Mouse (Mus musculus): Measurements from ENCODE around the gene Lman1l.

Lman1l gene

DNA sequence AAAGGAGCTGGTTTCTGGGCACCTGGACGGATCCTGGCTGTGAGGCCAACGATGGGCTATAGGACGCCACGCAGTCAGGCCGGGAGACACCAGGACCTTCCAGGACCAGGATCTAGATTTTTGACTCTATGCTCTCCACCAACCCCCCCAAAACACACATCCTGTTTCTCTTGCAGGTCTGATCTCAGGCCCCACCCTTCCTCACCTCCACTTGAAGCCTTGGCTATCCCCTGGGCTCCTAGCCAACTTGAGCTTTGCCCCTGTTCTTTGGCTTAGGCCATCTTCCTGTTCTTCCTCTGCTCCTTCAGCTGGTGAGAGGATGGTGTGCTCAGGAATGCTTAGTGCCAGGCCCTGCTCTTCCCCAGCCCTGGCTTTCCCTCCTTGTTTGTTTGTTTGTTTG is at the start of gene Lman1l:
Gene Lman1l (minus strand): TSS at position 101 of the 400 bp plus-strand sequence.
- no peak for ATAC-seq (ENCODE audit: low TSS enrichment)

DNA sequence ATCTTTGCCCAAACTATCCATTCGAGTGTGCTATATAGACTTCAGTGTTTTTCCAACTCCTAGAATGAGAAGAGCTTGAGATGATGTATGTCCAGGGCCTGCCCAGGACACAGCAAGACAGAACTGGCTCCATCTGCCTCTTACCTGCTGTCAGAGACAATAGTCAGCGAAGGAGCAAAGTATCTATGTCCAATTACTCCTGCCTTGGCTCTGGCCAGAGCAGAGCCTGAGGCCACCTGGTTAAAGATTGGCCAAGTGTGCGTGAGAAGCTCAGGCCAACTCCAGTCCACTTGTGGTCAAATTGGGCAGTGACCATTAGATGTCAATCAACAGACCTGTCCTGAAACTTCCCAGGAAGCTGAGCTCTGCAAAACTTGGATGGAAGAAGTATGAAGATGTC is 49.0 kb upstream of the Lman1l start:
- no peak for ATAC-seq (ENCODE audit: low TSS enrichment)

DNA sequence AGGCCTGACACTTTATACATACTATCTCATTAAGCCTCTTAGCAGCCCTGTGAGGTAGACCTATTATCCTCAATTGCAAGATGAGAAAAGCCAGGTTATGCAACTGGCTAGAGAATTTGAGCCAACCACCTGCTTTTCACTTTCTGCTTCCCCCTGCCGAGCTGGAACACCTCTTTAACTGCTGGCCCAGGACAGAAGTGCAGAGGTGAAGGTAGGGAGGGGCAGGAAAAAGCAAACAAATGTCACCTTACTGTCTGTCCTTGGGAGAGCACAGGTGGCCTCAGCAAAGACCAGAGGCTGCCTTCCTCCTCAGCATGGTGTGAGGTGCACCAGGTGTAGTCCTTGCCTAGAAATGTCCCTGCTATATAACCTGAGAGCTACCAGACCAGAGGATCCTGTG is 47.7 kb upstream of the Lman1l start:
- no peak for ATAC-seq (ENCODE audit: low TSS enrichment)

DNA sequence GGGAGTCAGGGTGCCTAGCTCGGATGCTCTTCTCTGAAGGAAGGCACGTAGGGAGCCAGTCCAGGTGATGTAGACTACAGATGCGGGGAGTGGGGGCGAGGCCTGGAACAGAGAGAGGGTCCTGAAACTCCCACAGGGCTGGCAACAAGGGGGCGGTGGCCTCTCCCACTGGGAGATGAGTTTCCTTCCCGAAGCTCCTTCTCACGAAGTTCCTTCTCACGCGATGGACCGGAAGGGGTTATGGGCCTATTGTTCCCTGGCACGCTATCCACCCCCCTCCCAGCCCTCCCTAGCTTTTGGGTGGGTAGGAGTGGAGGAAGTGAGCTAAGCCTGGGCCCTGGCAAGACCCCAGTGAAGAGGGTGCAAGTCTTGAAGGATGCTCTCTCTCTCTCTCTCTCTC is 47.2 kb upstream of the Lman1l start:
- ATAC-seq (ENCODE audit: low TSS enrichment): no peak

DNA sequence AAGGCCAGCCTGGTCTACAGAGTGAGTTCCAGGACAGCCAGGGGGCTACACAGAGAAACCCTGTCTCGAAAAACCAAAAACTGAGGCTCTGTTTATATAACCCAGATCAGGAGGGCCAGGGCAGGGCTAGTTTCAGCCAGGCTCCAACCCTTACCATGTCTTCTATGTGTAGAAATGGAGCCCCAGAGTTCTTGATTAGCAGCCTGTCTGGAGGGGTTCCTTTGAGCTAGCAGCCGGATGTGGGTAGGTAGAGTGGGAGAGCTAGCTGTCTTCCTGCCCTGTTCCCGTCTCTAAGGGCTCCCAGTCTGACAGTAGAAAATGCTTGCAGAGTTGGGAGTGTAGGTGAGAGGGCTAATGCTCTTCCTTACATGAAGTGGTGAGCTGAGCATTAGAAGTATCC is 46.6 kb upstream of the Lman1l start:
- no peak for ATAC-seq (ENCODE audit: low TSS enrichment)

DNA sequence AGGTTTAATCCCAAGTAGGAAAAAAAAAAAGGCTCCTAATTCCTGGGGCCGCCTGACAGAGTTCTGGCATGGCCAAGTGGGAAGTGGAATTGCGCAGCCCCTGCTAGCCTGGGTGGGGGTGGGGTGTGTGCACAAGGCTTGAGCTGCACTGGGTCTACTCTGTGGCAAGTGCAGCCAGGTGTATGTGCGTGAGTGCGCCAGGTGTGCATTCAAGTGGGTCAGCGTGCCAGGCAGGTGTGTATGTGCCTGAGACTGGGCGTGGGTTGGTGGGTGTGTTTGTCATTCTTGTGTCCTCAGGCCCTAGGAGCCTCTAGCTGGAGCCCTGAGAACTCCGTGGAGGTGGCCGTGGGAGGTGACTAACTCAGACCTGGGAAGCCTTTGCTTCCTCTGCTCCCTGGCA is 46.0 kb upstream of the Lman1l start:
- ATAC-seq (ENCODE audit: low TSS enrichment): no peak

DNA sequence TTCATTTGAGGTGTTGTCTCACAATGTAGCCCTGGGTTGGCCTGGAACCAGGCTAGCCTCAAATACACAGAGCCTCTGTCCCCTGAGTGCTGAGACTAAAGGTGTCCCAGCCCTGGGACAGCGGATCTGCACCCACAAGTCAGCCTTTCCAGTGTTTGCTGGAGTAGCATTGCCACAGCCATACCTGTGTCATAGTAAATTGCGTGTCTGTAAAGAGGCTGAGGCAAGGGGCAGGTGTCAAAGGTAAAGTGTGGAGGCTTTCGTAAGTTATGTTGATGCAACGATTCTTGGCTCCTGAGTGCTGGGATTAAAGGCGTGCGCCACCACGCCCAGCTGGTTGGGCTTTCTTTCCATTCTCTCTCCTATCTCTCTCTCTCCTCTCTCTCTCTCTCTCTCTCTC is 44.0 kb upstream of the Lman1l start:
- no peak for ATAC-seq (ENCODE audit: low TSS enrichment)

DNA sequence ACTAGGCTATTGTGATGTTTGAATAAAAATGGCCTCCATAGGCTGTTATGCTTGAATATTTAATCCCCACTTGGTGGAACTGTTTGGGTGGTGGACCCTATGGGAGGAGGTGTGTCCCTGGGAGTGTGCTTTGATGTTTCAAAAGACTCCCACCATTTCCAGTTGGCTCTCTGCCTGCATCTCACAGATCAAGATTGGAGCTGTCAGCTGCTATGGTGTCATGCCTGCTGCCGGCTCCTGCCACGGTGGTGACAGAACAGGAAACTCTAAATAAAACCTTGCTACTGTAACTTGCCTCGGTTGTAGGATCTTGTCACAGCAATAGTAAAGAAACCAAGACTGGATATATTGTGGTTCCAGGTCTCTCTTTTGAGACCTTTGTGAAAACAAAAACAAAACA is 41.0 kb upstream of the Lman1l start:
- ATAC-seq (ENCODE audit: low TSS enrichment): no peak

DNA sequence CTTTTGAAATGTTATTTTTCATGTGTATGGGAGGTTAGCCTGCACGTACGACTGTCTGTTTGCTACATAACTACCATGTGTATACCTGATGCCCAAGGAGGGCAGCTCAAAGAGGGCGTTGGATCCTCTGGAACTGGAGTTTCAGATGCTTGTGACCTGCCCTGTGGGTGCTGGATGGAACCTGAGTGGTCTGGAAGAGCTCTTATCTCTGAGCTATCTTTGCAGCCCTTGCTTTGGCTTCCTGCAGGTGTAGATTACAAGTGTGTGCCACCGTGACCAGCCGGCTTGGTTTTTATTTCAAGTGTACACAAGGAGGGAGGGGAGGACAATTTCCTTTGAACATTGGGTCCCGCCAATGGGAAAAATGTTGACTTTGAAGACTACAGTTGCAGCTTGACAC is 39.9 kb upstream of the Lman1l start:
- ATAC-seq (ENCODE audit: low TSS enrichment): no peak

DNA sequence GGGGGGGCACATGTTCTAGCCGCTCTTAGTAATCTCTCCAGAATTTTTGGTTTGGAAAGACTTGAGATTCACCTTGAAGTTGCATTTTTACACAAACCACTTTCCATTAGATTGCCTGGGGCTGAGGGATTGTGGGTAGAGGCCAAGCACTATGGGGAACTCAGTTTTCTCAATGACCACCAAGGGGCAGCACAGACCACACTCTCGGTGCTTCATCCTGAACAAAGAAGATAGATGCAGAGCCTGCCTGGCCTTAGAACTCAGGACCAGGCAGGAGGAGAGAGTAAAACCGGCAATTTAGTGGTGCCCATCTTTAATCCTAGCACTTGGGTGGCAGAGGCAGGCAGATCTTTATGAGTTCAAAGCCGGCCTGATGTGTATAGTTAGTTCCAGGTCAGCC is 39.2 kb upstream of the Lman1l start:
- ATAC-seq (ENCODE audit: low TSS enrichment): peak; percentile 90

DNA sequence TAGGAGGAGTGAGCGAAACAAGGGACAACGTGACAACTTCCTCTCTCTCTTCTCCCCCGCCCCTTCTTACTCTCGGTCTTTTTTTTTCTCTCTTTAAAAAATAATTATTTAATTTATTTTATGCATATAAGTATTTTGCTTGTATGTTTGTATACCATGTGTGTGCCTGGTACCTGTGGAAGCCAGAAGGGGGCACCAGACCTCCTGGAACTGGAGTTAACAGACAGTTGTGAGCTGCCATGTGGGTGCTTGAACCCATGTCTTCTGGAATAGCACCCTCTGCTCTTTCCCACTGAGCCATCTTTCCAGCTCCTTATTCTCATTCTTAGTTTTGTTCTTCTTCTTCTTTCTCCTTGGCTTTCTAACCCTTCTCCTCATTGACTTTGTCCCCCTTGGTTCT is 38.4 kb upstream of the Lman1l start:
- ATAC-seq (ENCODE audit: low TSS enrichment): no peak

DNA sequence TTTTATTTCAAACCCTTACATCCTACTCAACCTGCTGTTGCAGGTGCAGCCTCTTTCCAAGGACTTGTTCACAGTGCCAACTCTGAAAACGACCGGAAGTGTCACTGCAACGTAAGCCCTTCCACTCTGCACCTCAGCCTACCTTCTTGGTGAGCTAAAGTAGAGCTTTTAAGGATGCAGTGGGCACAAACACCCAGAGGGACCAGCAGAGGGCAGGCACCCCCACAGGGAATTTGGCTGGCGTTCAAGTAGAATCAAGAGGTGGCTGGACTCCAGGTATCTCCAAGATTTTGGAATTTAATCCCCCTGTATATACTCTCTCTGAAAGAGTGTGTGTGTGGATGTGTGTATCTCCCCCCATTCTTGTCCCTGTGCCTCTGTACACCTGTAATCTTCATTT is 37.3 kb upstream of the Lman1l start:
- no peak for ATAC-seq (ENCODE audit: low TSS enrichment)

DNA sequence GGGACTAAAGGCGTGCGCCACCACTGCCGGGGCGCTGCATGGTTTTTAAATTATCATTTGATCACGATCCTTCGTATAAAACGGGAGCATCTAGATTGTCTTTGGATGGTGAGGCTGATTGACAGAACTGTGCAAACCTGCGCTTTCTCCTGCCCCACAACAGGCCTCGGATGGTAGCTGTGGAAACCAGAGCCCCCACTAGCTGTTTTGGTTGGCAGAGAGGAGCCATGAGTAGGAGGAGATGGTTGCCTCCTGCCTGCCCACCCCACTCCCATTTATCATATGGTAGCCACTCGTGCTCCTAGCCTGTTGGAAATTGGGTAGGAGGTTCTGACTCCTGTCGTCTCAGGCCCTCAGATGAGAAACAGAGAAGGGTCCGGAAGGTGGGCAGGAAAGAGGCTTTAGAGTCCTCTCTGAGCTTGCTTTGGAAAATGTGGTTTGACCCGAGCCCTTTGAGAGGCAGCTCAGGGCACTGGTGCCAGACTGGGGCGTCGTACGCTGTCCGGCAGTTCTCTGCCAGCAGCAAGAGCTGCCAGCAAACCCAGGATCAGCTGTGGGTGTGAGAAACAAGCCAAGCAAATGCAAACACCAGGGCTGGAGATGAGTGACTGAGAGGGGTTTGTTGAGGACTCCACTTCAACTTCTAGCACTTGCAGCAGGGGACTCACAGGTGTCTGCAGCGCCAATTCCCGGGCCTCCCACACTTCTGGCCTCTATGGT is 36.2 kb upstream of the Lman1l start:
- no peak for ATAC-seq (ENCODE audit: low TSS enrichment)

DNA sequence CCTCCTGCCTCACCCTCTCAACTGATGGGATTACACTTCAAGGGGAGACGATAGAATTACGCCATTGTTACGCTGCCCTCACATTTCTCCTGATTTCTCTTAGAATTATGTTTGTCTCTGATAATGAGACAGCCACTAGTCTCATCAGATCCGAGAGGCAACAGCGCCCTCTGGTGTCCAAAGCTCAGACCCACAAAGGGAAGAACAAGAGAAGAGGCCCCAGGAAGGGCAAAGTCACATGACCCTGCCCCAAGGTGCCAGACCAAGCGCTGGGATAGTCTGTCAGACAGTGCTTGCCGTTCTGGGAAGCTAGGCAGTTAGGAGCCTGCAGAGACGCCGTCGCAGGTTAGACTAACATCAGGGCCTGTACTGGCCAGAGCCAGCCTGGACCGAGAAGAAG is 35.2 kb upstream of the Lman1l start:
- ATAC-seq (ENCODE audit: low TSS enrichment): peak; percentile 74

DNA sequence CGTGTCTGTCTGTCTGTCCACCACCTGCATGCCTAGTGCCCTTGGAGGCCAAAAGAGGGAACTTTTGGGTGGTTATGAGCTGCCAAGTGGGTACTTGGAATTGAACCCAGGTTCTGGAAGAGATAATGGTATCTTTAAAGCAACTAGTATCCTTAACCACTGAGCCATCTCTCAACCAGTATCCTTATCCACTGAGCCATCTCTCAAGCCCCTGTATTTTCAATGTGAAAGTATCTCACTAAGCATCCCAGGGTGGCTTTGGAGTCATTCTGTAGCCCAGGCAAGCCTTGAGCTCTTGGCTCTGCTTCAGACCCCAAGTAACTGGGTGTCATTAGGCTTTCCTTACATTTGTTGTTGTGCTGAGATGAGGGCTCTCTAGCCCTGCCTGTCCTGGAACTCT is 34.4 kb upstream of the Lman1l start:
- ATAC-seq (ENCODE audit: low TSS enrichment): no peak

DNA sequence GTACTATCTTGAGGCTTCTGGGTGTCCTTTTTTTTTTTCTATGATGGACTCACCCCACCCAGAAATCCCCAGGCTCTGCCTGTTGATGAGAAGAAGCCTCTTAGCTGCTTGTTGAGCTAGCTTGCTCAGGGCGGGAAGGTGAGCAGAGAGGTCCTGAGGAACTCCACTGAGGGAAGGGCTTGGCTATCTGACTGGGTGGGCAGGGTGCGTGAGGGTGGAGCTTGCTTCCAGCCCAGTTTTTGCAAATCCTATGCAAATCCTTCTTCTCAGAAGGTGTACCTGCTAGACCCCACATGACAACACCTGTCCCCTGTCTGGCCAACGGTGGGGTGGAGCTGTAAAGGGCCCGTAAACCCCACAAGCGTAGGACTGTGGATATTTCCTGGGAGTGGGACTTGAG is 32.7 kb upstream of the Lman1l start, which contains the start of gene Csk:
Gene Csk (minus strand): TSS at position 349 of the 400 bp plus-strand sequence.
- no peak for ATAC-seq (ENCODE audit: low TSS enrichment)

DNA sequence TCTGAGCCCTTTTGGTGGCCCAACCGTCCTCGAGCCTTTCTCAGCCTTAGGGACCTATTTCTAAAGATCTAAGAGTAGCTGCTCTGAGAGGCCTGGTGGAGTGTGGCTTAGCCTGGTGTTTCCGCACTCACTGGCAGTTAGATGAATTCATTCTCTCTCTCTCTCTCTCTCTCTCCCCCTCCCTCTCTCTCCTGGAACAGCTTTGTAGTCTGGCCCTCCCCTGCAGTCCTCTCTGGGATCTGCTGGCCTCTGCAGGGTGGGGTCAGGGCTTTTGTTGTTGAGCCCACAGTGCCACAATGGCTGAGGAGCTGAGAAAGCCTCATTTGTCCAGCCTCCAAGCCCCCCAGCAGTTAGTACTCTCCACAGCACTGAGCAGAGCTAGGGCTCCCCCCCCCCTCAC is 32.3 kb upstream of the Lman1l start:
- ATAC-seq (ENCODE audit: low TSS enrichment): no peak

DNA sequence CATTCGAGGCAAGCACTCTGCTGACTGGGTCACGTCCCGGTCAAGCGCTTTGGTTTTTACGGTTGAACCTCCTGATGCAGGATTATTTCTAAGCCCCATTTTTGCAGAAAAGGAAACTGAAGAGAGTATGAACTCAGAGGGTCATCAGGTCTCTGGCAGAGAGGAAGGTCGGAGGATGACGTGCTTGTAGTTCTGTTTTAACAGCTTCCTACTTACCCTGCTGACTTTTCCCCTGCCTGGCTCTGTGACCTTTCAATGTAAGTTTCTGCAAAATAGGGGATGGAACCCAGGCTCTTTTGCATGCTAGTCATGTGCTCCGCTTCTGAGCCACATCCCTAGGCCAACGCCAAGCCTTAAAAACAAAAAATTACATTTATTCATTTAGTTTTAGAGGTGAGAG is 31.8 kb upstream of the Lman1l start:
- ATAC-seq (ENCODE audit: low TSS enrichment): no peak

DNA sequence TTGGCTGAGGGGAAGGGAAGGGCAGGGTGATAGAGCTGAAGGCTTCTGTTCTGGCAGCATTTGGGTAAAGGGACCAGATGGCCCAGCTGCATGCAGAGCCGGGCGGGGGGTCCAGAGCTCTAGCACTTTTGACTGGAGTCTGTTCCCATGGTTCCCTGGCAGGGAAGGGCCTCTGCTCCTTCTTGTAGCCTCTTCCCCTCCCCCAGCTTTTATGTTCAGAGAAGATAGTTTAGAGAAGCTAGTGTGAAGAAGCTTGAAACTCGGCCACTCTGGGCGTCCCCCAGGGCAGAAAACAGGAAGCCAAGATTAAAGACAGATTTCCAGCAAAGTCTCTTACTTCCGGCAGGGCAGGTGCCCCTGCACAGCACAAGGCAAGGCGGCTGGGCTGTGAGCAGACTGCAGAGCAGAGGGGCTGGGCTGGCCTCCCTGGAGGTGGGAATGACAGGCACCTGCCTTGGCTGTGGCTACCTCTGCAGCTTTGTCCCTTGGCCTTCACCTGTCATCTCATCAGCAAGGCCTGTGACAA is 30.3 kb upstream of the Lman1l start:
- ATAC-seq (ENCODE audit: low TSS enrichment): no peak

DNA sequence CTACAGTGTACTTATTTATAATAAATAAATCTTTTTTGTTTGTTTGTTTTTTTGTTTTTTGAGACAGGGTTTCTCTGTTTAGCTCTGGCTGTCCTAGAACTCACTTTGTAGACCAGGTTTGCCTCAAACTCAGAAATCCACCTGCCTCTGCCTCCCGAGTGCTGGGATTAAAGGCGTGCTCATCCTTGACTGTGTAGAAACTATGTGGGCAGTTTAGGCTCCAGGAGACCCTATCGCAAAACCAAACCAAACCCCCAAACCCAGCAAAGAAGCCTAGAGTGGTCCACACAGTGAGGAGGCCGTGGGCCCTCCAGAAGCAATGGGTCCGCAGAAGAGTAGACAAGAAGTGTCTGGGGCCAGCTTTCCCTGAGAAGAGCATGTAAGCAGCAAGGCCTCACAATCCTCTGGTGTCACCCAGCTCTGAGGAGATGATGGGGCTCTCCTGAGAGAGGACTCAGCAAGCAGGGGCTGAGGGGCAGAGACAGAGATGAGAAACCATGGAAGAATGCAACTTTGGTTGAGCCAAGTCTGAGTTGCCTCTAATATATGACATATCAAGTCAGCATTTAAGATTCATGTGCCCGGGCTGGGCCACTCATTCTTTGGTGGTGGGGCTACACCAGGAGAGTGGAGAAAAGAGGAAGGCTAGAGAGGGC is 29.7 kb upstream of the Lman1l start:
- ATAC-seq (ENCODE audit: low TSS enrichment): no peak

DNA sequence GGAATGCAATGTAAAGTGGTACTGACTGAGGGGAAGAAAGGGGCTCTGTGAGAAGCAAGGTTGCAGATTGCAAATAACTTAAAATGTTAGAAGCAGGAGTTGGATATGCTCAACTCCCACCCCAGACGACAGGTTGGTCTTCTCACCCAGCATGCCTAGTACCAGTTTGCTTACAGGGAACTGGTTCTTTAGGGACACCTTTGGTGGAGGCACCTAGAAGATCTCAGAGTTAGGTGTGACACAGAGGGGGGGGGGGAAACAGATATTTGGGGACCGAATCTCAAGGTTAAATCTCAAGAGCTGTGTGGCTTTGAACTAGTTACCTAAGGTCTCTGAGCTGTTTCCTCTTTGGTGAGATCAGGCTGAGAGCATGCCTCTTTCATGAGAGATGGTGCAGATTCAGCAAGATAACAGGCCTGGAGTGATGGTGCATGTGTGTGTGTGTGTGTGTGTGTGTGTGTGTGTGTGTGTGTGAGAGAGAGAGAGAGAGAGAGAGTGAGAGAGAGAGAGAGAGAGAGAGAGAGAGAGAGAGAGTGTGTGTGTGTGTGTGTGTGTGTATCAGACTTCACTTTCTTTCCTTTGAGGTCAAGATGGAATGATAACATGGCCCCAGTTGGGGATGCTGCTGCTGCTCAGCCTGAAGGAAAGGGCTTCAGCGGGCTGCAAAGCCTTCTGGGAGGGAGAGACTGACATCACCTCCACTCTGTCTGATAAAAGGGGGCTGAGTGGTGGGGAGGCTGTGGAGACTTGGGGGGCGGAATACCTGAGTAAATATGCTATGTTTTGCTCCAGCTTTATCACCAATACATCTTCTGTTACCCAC is 26.9 kb upstream of the Lman1l start:
- ATAC-seq (ENCODE audit: low TSS enrichment): no peak

DNA sequence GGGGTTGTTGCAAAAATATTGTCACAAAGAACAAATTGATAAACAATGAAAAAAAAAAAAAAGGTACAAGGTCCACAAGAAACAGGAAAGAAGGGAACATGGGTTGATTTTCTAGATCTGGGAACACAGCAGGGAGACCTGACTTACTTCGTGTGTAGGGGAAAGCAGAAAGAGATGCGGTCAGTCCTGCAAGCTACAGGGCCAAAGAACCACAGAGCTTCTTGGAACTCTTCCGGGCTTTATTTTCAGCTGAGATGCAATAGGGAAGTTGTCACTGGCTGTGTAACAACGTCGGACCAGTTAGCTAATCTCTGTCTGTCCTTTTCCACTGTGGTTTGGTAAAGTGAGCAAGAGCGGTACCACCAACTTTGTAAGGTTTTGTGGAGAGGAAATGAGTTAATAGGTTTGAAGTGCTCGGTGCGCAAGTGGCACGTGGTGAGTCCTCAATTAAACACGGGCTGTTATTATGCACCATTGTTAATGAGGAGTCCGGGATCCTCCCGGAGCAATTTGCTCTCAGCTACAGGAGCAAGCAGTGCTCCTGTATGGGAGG is 26.1 kb upstream of the Lman1l start:
- no peak for ATAC-seq (ENCODE audit: low TSS enrichment)
